Mouse (Mus musculus) stomach, embryonic 15.5 days (tissue): ENCODE results near the gene Kif26b. TPM values are rescaled to one million over a fixed set of nuclear protein-coding genes. Genes with fewer than 3 reads are reported as not detected.

Source experiments
- ATAC-seq: fragments of 200-750 bp; cut with Nextera tagmentation; 2 replicates; pipeline ENCODE4 v1.8.0; 2017; ENCODE audit warnings: low read depth, moderate number of reproducible peaks, moderate TSS enrichment; ENCODE audit not compliant: insufficient read depth, low FRiP score
- H3K27ac ChIP-seq: fragments of 300-500 bp; sonication (generic); 2 replicates; pipeline ENCODE4 v1.5.1; 2015; ENCODE audit warnings: mild to moderate bottlenecking, inconsistent platforms
- H3K27me3 ChIP-seq: fragments of 300-500 bp; sonication (generic); replicated peaks from 2 replicates; pipeline ENCODE4 v1.6.1; 2015; ENCODE audit warnings: inconsistent platforms
- H3K36me3 ChIP-seq: fragments of 300-500 bp; sonication (generic); 2 replicates; pipeline ENCODE4 v1.6.1; 2015; ENCODE audit warnings: inconsistent platforms
- H3K4me1 ChIP-seq: fragments of 300-500 bp; sonication (generic); 2 replicates; pipeline ENCODE4 v1.6.1; 2015; ENCODE audit warnings: inconsistent platforms
- H3K4me2 ChIP-seq: fragments of 300-500 bp; sonication (generic); 2 replicates; pipeline ENCODE4 v1.6.1; 2015; ENCODE audit warnings: mild to moderate bottlenecking, inconsistent platforms
- H3K4me3 ChIP-seq: fragments of 300-500 bp; sonication (generic); replicated peaks from 2 replicates; pipeline ENCODE4 v1.5.1; 2015; ENCODE audit warnings: inconsistent platforms
- H3K9ac ChIP-seq: fragments of 300-500 bp; sonication (generic); 2 replicates; pipeline ENCODE4 v1.6.1; 2015; ENCODE audit warnings: inconsistent platforms
- H3K9me3 ChIP-seq: fragments of 300-500 bp; sonication (generic); 2 replicates; pipeline ENCODE4 v1.6.1; 2016; ENCODE audit warnings: inconsistent platforms
- WGBS: fragments of 180-500 bp; shearing (Covaris S2); methylation state at CpG from one replicate; pipeline ENCODE4 v1.1.7; 2015; 5-methylcytosine and 5-hydroxymethylcytosine counted together
- polyA plus RNA-seq: library from polyadenylated mRNA; unstranded; fragments of >200 nt; fragmentation: Nextera tagmentation; extraction: Ambion mirVana; gene quantifications from 2 replicates; pipeline ENCODE4 v1.2.1, GENCODE M21; 2015

Kif26b gene
- 3.4 and 5.7 TPM in 2 replicates for polyA plus RNA-seq

DNA sequence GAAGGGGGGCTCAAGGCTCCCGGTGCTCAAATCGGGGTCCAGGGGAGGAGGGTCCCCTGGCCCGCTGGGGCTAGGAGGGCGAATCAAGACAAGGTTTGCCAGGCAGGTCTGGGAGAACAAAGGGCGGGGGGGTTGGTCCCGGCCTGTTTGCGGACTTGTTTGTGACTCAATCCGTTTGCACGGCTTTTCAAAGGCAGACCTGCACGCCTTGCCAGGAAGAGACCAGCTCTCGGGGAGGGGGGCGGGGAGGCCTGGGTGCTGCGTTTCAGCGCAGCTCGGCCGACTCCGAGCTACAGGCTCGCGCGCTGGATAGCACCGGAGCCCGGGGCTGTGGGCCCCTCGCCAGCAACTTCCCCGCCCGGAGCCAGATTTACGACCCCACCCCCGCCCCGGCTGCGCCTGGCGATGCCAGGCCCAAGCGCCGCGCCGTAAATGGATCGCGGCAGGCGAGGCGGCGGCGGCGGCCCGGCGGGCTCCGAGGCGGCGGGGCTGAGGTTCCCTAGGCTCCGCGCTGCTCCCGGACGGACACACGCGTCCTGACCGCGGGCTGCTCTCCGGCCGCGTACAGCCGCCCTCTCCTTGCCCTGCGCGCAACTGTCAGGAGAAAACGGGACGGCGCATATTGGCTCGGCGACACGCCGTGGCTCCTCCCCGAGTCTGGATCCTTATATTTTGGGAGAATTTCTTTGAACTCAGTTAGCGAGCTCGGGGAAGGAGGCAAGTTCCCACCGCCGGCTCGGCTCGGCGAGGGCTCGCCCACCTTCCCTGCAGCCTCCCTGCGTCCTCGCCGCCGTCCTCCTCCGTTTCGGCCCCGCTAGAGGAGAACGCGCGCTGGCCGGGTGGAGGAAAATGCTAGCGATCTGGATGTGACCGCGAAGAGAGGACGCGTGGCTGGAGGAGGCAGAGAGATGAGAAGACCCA is at the start of gene Kif26b:
TSS of gene Kif26b (plus strand) at position 695 of the 921 bp plus-strand sequence.
- H3K4me2 ChIP-seq = peak within 1 kb of the TSS; percentile 99
- H3K27ac ChIP-seq = peak within 1 kb of the TSS; percentile 73
- H3K4me3 ChIP-seq = peak within 1 kb of the TSS; percentile 65
- H3K4me1 ChIP-seq = peaks cover 26% of the 10 kb centered on the region
- H3K36me3 ChIP-seq = no peaks in the 10 kb centered on the region
- H3K9ac ChIP-seq = peak within 1 kb of the TSS; percentile 50
- H3K9me3 ChIP-seq = no peaks in the 10 kb centered on the region
- peaks cover 21% of the 10 kb centered on the region for H3K27me3 ChIP-seq
- WGBS = under 1% methylated on average over 83 of the region's 92 CpGs
- ATAC-seq = peak; percentile 59

- no peak overlapping the region for H3K4me3 ChIP-seq
- no peak overlapping the region for H3K4me2 ChIP-seq
- no peaks in the 10 kb centered on the region for H3K27me3 ChIP-seq
- H3K4me1 ChIP-seq = 0 out of 2 replicates have a peak, but pooled peaks cover 3% of the 10 kb centered on the region
- H3K9ac ChIP-seq = no peak overlapping the region
- no peaks in the 10 kb centered on the region for H3K36me3 ChIP-seq
- no peaks in the 10 kb centered on the region for H3K9me3 ChIP-seq
- no peak for ATAC-seq
- no peak overlapping the region for H3K27ac ChIP-seq
Measured at GRCm38 (mm10) chr1:178483854-178484253, 45.1 kb upstream of the Kif26b start.

DNA sequence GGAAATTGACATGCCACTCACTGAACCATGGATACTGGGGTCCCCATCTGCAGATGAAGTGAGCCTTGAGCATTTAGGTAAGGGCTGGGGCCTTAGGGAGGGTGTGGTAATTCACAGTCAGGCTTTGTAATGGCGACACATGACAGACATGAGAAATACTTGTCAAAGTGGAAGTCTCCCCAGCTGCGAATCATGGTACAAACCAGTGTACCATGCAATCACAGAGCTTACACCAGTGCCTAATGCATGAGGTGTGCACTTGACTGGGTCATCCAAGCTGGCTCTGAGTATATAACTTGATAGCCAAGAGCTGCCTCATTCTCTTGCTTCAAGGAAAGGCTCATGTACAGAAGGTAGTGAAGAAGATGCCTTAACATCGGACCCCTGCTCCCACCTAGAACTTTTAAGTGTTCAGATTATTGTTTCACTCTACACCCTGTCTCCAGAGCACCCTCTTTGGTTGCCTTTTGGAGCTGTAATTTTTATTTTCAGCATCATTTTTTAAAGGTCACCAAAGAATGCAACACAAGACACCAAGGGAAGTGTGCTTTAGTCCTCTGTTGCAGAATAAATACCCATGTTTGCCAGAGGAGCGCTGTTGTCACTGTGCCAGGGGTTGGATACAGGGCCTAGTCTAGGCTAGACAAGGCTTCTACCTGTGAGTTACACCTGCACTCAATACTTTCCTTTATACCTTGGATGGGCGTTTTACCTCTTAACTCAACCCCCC is 43.6 kb upstream of the Kif26b start:
- Histone ChIP-seq H3K27ac (no peak overlapping the region), H3K4me1 (0 out of 2 replicates have a peak, but pooled peaks cover 5% of the 10 kb centered on the region), H3K9me3 (no peaks in the 10 kb centered on the region), H3K4me2 (no peak overlapping the region), H3K27me3 (no peaks in the 10 kb centered on the region), H3K36me3 (no peaks in the 10 kb centered on the region), H3K9ac (no peak overlapping the region), H3K4me3 (no peak overlapping the region)
- ATAC-seq = no peak
- WGBS = 83% methylated on average over 5 of the region's 5 CpGs

DNA sequence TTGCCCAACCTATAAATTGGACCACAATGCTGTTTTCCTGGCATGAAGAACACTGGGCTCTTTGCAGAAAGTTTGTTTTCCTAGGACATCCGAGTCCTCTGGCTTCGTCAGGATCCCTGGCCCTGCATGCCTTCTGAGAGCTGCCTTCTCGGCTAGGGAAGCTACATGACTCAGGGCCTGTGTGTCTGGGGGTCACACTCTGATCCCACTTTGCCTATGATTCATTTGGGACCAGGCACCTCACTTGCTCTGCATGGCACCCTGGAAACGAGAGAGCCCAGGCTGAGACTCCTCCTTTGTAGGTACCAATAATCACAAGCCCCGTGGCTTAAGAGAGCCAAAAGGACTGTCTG is 43.1 kb upstream of the Kif26b start:
- ATAC-seq = no peak
- Histone ChIP-seq H3K9me3 (no peaks in the 10 kb centered on the region), H3K36me3 (no peaks in the 10 kb centered on the region), H3K4me3 (no peak overlapping the region), H3K4me2 (no peak overlapping the region), H3K27ac (no peak overlapping the region), H3K27me3 (no peaks in the 10 kb centered on the region), H3K4me1 (0 out of 2 replicates have a peak, but pooled peaks cover 5% of the 10 kb centered on the region), H3K9ac (no peak overlapping the region)
- 76% methylated on average over 5 of the region's 5 CpGs for WGBS

DNA sequence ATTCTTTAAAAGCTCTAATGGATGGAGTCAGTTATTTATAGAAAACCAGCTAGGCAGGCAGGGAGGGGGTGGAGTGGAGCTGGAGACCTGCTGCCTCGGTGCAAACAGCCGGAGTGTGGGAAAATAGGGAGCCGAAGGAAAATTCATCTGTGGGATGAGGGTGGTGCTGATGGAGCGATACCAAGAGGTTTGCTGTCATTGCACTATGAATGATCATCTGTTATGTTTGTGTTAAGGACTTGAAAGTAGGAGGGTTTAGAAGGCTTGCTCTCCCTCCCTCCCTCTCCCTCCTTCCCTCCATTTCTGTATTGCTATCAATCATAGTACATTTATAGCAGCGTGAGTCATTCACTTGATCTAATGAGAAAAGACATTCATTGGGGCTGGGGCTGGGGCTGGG is 42.1 kb upstream of the Kif26b start:
- no peak overlapping the region for H3K9ac ChIP-seq
- no peaks in the 10 kb centered on the region for H3K9me3 ChIP-seq
- no peak overlapping the region for H3K27ac ChIP-seq
- ATAC-seq = peak; percentile 47; the same call in 1 of the 2 replicates
- H3K27me3 ChIP-seq = no peaks in the 10 kb centered on the region
- H3K4me3 ChIP-seq = no peak overlapping the region
- no peaks in the 10 kb centered on the region for H3K36me3 ChIP-seq
- H3K4me2 ChIP-seq = no peak overlapping the region
- WGBS = 10% methylated on average over 5 of the region's 5 CpGs
- H3K4me1 ChIP-seq = 0 out of 2 replicates have a peak, but pooled peaks cover 5% of the 10 kb centered on the region

GRCm38 (mm10) chr1:178489127-178489526 is 39.8 kb upstream of the Kif26b start:
- Histone ChIP-seq H3K27ac (no peak overlapping the region), H3K4me1 (0 out of 2 replicates have a peak, but pooled peaks cover 5% of the 10 kb centered on the region), H3K27me3 (no peaks in the 10 kb centered on the region), H3K4me3 (no peak overlapping the region), H3K4me2 (no peak overlapping the region), H3K9ac (no peak overlapping the region), H3K9me3 (no peaks in the 10 kb centered on the region), H3K36me3 (no peaks in the 10 kb centered on the region)
- ATAC-seq = no peak
- WGBS = 25% methylated on average over 3 of the region's 3 CpGs

GRCm38 (mm10) chr1:178491733-178492132 is 37.2 kb upstream of the Kif26b start:
- no peak for ATAC-seq
- H3K36me3 ChIP-seq = no peaks in the 10 kb centered on the region
- no peak overlapping the region for H3K4me2 ChIP-seq
- 81% methylated on average over 5 of the region's 5 CpGs for WGBS
- H3K9ac ChIP-seq = no peak overlapping the region
- no peak overlapping the region for H3K27ac ChIP-seq
- H3K9me3 ChIP-seq = no peaks in the 10 kb centered on the region
- H3K27me3 ChIP-seq = no peaks in the 10 kb centered on the region
- no peak overlapping the region for H3K4me3 ChIP-seq
- 0 out of 2 replicates have a peak, but pooled peaks cover 4% of the 10 kb centered on the region for H3K4me1 ChIP-seq

- Histone ChIP-seq H3K27me3 (no peaks in the 10 kb centered on the region), H3K9me3 (no peaks in the 10 kb centered on the region), H3K4me3 (no peak overlapping the region), H3K4me2 (no peak overlapping the region), H3K4me1 (0 out of 2 replicates have a peak, but pooled peaks cover 2% of the 10 kb centered on the region), H3K9ac (no peak overlapping the region), H3K27ac (no peak overlapping the region), H3K36me3 (no peaks in the 10 kb centered on the region)
- no peak for ATAC-seq
- 53% methylated on average over 2 of the region's 2 CpGs for WGBS
Measured at GRCm38 (mm10) chr1:178492493-178492892, 36.4 kb upstream of the Kif26b start.

DNA sequence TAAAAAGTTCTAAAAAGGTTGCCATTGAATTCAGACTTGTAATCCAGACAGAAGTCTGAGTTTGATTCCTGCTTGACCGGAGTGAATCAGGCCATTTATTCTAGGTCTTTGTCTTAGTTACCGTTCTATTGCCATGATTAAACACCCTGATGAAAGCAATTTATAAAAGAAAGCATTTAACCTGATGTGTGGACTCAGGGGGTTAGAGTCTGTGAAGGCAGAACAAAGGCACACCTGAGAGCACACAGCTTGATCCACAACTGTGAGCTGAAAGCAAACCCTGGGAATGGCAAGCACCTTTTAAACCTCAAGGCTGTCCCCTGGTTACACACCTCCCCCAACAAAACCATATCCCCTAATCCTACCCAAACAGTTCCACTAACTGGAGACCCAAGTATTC is 32.7 kb upstream of the Kif26b start:
- Histone ChIP-seq H3K27ac (no peak overlapping the region), H3K4me3 (no peak overlapping the region), H3K36me3 (no peaks in the 10 kb centered on the region), H3K4me1 (no peaks in the 10 kb centered on the region), H3K27me3 (no peaks in the 10 kb centered on the region), H3K9ac (no peak overlapping the region), H3K9me3 (no peaks in the 10 kb centered on the region), H3K4me2 (no peak overlapping the region)
- no peak for ATAC-seq
- WGBS = 69% methylated on average over 2 of the region's 2 CpGs

DNA sequence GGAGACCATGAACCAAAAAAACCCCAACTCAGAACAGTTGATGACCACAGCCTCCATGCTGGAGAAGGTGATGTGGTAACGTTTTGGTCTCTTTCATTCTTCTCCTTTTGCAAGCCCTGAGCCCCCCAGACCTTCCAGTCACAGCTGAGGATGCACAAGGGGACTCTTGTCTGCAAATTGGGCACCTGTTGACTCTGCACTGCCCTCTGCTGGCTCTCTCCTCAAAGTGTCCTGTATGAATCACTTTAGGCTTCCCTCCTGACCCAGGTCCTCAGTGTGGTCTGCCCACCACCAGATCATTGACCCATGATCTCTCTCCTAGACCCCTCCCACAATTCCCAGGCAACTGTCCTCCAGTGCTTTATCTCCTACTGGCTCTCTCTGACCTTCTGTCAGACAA is 32.1 kb upstream of the Kif26b start:
- ATAC-seq = no peak
- 35% methylated on average over 1 of the region's 1 CpGs for WGBS
- no peak overlapping the region for H3K4me2 ChIP-seq

GRCm38 (mm10) chr1:178506938-178507337 is 22.0 kb upstream of the Kif26b start:
- no peaks in the 10 kb centered on the region for H3K4me1 ChIP-seq
- no peak overlapping the region for H3K27ac ChIP-seq
- H3K36me3 ChIP-seq = no peaks in the 10 kb centered on the region
- WGBS = 74% methylated on average over 8 of the region's 8 CpGs
- no peaks in the 10 kb centered on the region for H3K9me3 ChIP-seq
- ATAC-seq = no peak
- H3K27me3 ChIP-seq = no peaks in the 10 kb centered on the region
- H3K9ac ChIP-seq = no peak overlapping the region
- H3K4me3 ChIP-seq = no peak overlapping the region
- H3K4me2 ChIP-seq = no peak overlapping the region

More for the DNA sequence above, 32.1 kb upstream of the Kif26b start:
- no peaks in the 10 kb centered on the region for H3K27me3 ChIP-seq
- H3K9me3 ChIP-seq = no peaks in the 10 kb centered on the region
- H3K4me3 ChIP-seq = no peak overlapping the region
- no peaks in the 10 kb centered on the region for H3K36me3 ChIP-seq
- H3K4me1 ChIP-seq = no peaks in the 10 kb centered on the region
- no peak overlapping the region for H3K27ac ChIP-seq
- no peak overlapping the region for H3K9ac ChIP-seq
